ENCODE assay signal across 17 mouse cellular contexts in genomic region chr2:50419648-50420047, GRCm38 (mm10).
"Had no signal": no experiment of that assay in that cellular context is flagged by ENCODE, and none has a peak within 500 bp of the region (broad histone marks: within the 10 kb centered on the region; RNA-seq: fewer than 3 reads in every experiment).

No protein-coding gene starts in this region.

- H3K27me3 ChIP-seq: hindbrain, embryonic 13.5 days; liver, embryonic 15.5 days; lung, embryonic 15.5 days; neural tube, embryonic 12.5 days had no signal

- H3K9ac ChIP-seq: hindbrain, embryonic 13.5 days; liver, embryonic 15.5 days; lung, embryonic 15.5 days; neural tube, embryonic 12.5 days had no signal

- H3K4me1 ChIP-seq: hindbrain, embryonic 13.5 days; liver, embryonic 15.5 days; lung, embryonic 15.5 days; midbrain, embryonic 10.5 days; neural tube, embryonic 12.5 days had no signal

- H3K4me2 ChIP-seq: hindbrain, embryonic 13.5 days; liver, embryonic 11.5 days; liver, embryonic 15.5 days; lung, embryonic 15.5 days; neural tube, embryonic 12.5 days had no signal

- H3K9me3 ChIP-seq: hindbrain, embryonic 13.5 days; liver, embryonic 15.5 days; lung, embryonic 15.5 days; midbrain, embryonic 10.5 days; neural tube, embryonic 12.5 days had no signal

- DNase-seq: kidney, adult 11 months; kidney, postnatal 10 days; kidney, postnatal 4 days; midbrain, embryonic 14.5 days; retina, postnatal 1 day; right cerebral cortex, postnatal 4 days; spleen, adult 18-20 months; thymus, adult 18-20 months; thymus, postnatal 25 days had no signal

- H3K4me3 ChIP-seq: hindbrain, embryonic 13.5 days; left cerebral cortex, adult 2 months; liver, embryonic 15.5 days; lung, embryonic 15.5 days; midbrain, embryonic 10.5 days; neural tube, embryonic 12.5 days had no signal

- H3K27ac ChIP-seq: hindbrain, embryonic 13.5 days; hindbrain, postnatal 0 days; left cerebral cortex, adult 2 months; liver, embryonic 15.5 days; lung, embryonic 15.5 days; midbrain, embryonic 10.5 days; neural tube, embryonic 12.5 days had no signal

- H3K36me3 ChIP-seq: hindbrain, embryonic 13.5 days; liver, embryonic 15.5 days; lung, embryonic 15.5 days; midbrain, embryonic 10.5 days; neural tube, embryonic 12.5 days had no signal

- ATAC-seq: hindbrain, postnatal 0 days had no signal
